Mouse (Mus musculus) heart, adult 2 months (tissue): Measurements from ENCODE around the gene Rpl6. TPM values are rescaled to one million over a fixed set of nuclear protein-coding genes. Genes with fewer than 3 reads are reported as not detected.
"Not testable (repeated sequence)": the region's sequence is repeated elsewhere in the genome, so short reads cannot be mapped to it uniquely, and the experiment has no call there.

Source experiments
- DNase-seq, 2 experiments: peaks; one replicate each; pipeline ENCODE4 v3.0.0; 2021
- H3K27ac ChIP-seq: fragments of 200-600 bp; 2 replicates; pipeline ENCODE4 v1.8.1; 2022
- H3K27me3 ChIP-seq: fragments of 200-500 bp; 2 replicates; pipeline ENCODE4 v1.6.1; 2012; ENCODE audit warnings: mild to moderate bottlenecking, low read length, inconsistent platforms, mixed read lengths; ENCODE audit not compliant: control insufficient read depth, insufficient read depth
- H3K36me3 ChIP-seq: fragments of 200-500 bp; 2 replicates; pipeline ENCODE4 v1.6.1; 2012; ENCODE audit warnings: low read length, inconsistent platforms; ENCODE audit not compliant: control insufficient read depth, insufficient read depth
- H3K4me1 ChIP-seq: fragments of 200-500 bp; 2 replicates; pipeline ENCODE4 v1.6.1; 2011; ENCODE audit warnings: low read length; ENCODE audit not compliant: control insufficient read depth, insufficient read depth
- H3K4me3 ChIP-seq: fragments of 200-600 bp; 2 replicates; pipeline ENCODE4 v1.8.1; 2022
- H3K79me2 ChIP-seq: fragments of 200-500 bp; replicated peaks from 2 replicates; pipeline ENCODE4 v1.6.1; 2012; ENCODE audit warnings: mild to moderate bottlenecking, inconsistent platforms, low read length, moderate library complexity, mixed read lengths; ENCODE audit not compliant: control insufficient read depth, insufficient read depth
- H3K9ac ChIP-seq: fragments of 200-500 bp; 2 replicates; pipeline ENCODE4 v1.6.1; 2012; ENCODE audit warnings: low read depth, mild to moderate bottlenecking, control low read depth, inconsistent platforms, low read length, mixed read lengths
- CTCF ChIP-seq: fragments of 200-600 bp; IDR thresholded peaks from 2 replicates; pipeline ENCODE4 v1.8.1; 2022; ENCODE audit warnings: antibody characterized with exemption, mild to moderate bottlenecking, moderate library complexity
- EP300 ChIP-seq: fragments of 200-500 bp; IDR thresholded peaks from 2 replicates; pipeline ENCODE4 v1.6.1; 2011; ENCODE audit warnings: low read depth, low read length, control low read depth; ENCODE audit not compliant: insufficient read depth
- POLR2A ChIP-seq: fragments of 200-500 bp; IDR thresholded peaks from 2 replicates; pipeline ENCODE4 v1.6.1; 2011; ENCODE audit warnings: mild to moderate bottlenecking, low read depth, low read length, control low read depth; ENCODE audit not compliant: insufficient read depth
- WGBS: fragments of 180-500 bp; shearing (Covaris S2); methylation state at CpG from one replicate; pipeline ENCODE4 v1.1.7; 2018; 5-methylcytosine and 5-hydroxymethylcytosine counted together
- intact Hi-C: fragments of 180-260 bp; cut with DNase I; formaldehyde crosslinking; loops from one replicate; pipeline ENCODE4 v1.15.1; 2025
- polyA plus RNA-seq: library from polyadenylated mRNA; depleted of rRNA; stranded (reverse); fragments of >200 nt; gene quantifications from 2 replicates; pipeline ENCODE4 v1.2.3, GENCODE M21; 2012
- total RNA-seq, 2 experiments: library from RNA; stranded (reverse); gene quantifications; 2 replicates each; pipeline ENCODE4 v1.2.3; 2021

The Rpl6 gene
- total and polyA plus RNA-seq, 3 experiments = 168 to 571 (median 482) TPM

DNA sequence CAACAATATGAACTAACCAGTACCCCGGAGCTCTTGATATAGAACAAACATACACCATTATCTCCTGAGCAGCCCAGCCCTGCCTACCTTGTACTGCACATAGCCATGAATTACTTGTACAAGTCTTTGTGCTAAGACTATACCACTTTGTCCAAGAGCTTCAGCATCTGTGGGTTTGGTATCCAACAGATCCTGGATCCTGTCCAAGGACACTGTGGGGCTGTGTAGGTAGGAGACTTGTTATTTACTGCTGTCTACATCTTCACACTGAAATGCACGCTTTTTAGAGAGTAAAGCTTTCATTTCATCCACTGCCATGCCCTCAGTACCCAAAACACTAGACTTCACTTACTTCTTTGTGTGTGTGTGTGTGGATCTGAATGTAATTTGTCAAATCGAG lies 20.6 kb downstream of the Rpl6 start:
- WGBS = 87% methylated on average over 3 of the region's 3 CpGs
- no peak overlapping the region for H3K4me3 ChIP-seq
- intact Hi-C loops = no loop called here
- H3K27ac ChIP-seq = no peak overlapping the region
- TF ChIP-seq POLR2A (no peak), CTCF (no peak), EP300 (no peak)
- H3K36me3 ChIP-seq = peaks cover 4% of the 10 kb centered on the region; the same call in 1 of the 2 replicates
- peaks cover 5% of the 10 kb centered on the region for H3K4me1 ChIP-seq
- H3K9ac ChIP-seq = no peak overlapping the region
- no peaks in the 10 kb centered on the region for H3K27me3 ChIP-seq
- H3K79me2 ChIP-seq = peaks cover 18% of the 10 kb centered on the region
- DNase-seq = no peak

DNA sequence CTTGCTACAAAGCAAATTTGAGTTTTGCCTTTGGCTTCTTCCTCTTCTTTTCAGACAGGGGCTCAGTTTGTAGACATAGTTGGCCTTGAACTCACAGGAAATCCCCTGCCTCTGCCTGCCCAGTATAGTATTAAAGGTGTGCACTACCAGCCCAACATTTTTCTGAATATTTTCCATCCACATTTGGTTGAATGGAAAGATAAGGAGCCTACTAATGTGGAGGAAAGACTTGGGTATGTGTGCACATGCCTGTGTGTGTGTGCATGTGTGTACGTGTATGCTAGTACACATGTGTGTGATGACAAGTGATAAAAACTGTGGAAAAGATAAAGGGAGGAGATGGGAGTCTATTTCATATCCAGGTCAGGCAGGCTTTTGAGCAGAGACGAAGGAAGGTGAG lies 21.6 kb downstream of the Rpl6 start:
- H3K9ac ChIP-seq = no peak overlapping the region
- H3K4me1 ChIP-seq = peaks cover 5% of the 10 kb centered on the region
- no peak for TF ChIP-seq CTCF
- WGBS = 60% methylated on average over 2 of the region's 2 CpGs
- H3K27me3 ChIP-seq = no peaks in the 10 kb centered on the region
- peaks cover 4% of the 10 kb centered on the region; the same call in 1 of the 2 replicates for H3K36me3 ChIP-seq
- H3K4me3 ChIP-seq = no peak overlapping the region
- no peak overlapping the region for H3K27ac ChIP-seq
- intact Hi-C loops = no loop called here
- H3K79me2 ChIP-seq = peaks cover 20% of the 10 kb centered on the region
- DNase-seq = no peak

GRCm38 (mm10) chr5:121226406-121226805 lies 22.1 kb downstream of the Rpl6 start:
- 65% methylated on average over 3 of the region's 3 CpGs for WGBS
- Histone ChIP-seq H3K4me3 (no peak overlapping the region), H3K27me3 (no peaks in the 10 kb centered on the region), H3K36me3 (peaks cover 3% of the 10 kb centered on the region; the same call in 1 of the 2 replicates), H3K27ac (no peak overlapping the region), H3K4me1 (peaks cover 4% of the 10 kb centered on the region), H3K9ac (no peak overlapping the region), H3K79me2 (peaks cover 19% of the 10 kb centered on the region)
- no peak for DNase-seq
- no peak for TF ChIP-seq CTCF
- TF ChIP-seq POLR2A = no peak
- TF ChIP-seq EP300 = no peak
- intact Hi-C loops = no loop called here

DNA sequence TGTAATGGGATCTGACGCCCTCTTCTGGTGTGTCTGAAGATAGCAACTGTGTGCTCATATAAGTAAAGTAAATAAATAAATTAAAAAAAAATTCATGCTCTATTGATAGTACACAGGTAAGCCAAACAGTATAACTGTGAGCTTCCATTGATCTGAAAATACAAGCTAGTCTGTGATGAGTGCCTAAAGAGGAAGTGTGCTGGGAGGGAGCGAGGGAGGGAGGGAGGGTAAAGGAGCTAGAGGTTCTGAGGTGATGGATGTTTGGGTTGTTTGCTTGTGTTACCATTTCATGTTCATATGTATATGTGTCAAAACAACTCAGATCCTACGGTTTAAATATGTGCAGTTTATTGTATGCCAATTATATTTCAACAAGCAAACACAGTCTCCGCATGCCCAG lies 22.6 kb downstream of the Rpl6 start:
- 84% methylated on average over 4 of the region's 4 CpGs for WGBS
- H3K79me2 ChIP-seq = peaks cover 18% of the 10 kb centered on the region
- H3K36me3 ChIP-seq = peaks cover under 1% of the 10 kb centered on the region; the same call in 1 of the 2 replicates

DNA sequence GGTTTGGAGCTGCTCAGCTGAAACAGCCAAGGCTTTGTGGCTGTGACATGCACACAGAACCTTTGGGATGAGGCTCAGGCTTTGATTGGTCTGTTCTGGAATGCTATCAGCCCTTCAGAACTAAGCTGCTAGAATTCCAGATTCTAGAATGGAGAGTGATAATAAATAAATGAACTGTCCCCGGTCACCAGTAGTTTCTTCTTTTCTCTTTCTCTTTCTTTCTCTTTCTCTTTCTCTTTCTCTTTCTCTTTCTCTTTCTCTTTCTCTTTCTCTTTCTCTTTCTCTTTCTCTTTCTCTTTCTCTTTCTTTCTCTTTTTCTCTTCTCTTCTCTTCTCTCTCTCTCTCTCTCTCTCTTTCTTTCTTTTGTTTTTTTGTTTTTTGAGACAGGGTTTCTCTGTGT lies 23.0 kb downstream of the Rpl6 start:
- 90% methylated on average over 1 of the region's 1 CpGs for WGBS

More for the DNA sequence above, 22.6 kb downstream of the Rpl6 start:
- H3K27me3 ChIP-seq = no peaks in the 10 kb centered on the region
- peaks cover 3% of the 10 kb centered on the region; the same call in 1 of the 2 replicates for H3K4me1 ChIP-seq
- intact Hi-C loops = no loop called here
- TF ChIP-seq CTCF (0 out of 2 replicates have a peak, but pooled peaks have one; percentile 8), EP300 (no peak)
- DNase-seq = no peak
- no peak overlapping the region for H3K27ac ChIP-seq
- H3K4me3 ChIP-seq = no peak overlapping the region
- no peak overlapping the region for H3K9ac ChIP-seq

DNA sequence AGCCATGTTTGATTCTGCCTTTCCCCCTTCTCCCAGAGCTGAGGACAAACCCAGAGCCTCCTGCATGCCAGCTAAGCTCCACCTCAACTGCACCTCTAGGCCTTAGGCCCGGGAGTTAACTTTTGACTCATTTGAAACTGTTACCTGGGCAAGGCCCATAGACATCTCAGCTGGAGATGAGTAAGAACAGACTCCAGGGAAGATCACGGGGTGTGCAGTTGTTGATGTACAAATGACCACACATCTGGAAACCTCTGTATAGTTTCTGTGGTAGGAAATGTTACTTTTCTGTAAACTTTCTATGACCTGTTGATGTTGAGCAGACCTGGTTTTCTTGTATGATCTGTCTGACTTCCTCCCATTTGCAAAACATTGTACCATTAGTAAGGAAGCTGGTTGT lies 24.9 kb downstream of the Rpl6 start:
- no peak overlapping the region for H3K4me3 ChIP-seq
- WGBS = 92% methylated on average over 2 of the region's 2 CpGs
- TF ChIP-seq POLR2A (no peak), EP300 (no peak), CTCF (no peak)
- H3K9ac ChIP-seq = no peak overlapping the region
- peaks cover 23% of the 10 kb centered on the region for H3K79me2 ChIP-seq
- intact Hi-C loops = no loop called here
- H3K36me3 ChIP-seq = no peaks in the 10 kb centered on the region
- peaks cover 5% of the 10 kb centered on the region for H3K4me1 ChIP-seq
- no peak for DNase-seq
- no peak overlapping the region for H3K27ac ChIP-seq
- H3K27me3 ChIP-seq = no peaks in the 10 kb centered on the region

More for the DNA sequence above, 23.0 kb downstream of the Rpl6 start:
- intact Hi-C loops, H3K27me3 ChIP-seq, DNase-seq, H3K4me1 ChIP-seq, H3K9ac ChIP-seq, H3K4me3 ChIP-seq, H3K36me3 ChIP-seq, H3K27ac ChIP-seq: not testable (repeated sequence)
- H3K79me2 ChIP-seq = peaks cover 18% of the 10 kb centered on the region
